Mouse (Mus musculus) liver, embryonic 18 days (tissue): Measurements from ENCODE around the gene 1700024B05Rik. TPM values are rescaled to one million over a fixed set of nuclear protein-coding genes. Genes with fewer than 3 reads are reported as not detected.

Experiments
- polyA plus RNA-seq: library from polyadenylated mRNA; depleted of rRNA; stranded (reverse); fragments of >200 nt; gene quantifications from 2 replicates; pipeline ENCODE4 v1.2.3, GENCODE M21; 2012; rRNA removed

1700024B05Rik gene
- polyA plus RNA-seq, result not detected in 2 replicates

DNA sequence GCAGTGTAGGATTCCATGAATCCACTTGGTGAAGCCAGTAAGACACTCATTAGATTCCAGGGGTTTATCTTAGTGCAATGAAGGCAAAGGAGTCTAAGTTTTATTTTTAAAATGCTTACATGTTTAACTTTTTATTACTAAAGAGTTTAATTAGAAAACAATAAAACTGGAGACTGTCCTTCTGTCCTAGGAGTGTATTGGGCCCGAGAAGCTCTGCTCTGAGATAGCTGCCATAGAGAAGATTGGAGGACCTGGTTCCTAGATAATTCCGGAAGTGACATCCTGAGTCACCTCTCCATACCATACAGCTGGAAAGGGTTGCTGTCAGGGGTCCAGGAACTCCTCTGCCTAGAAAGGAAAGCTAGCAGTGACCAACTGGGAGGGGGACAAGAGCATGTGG lies at the start of gene 1700024B05Rik:
TSS of gene 1700024B05Rik (plus strand) at position 301 of the 400 bp plus-strand sequence.

DNA sequence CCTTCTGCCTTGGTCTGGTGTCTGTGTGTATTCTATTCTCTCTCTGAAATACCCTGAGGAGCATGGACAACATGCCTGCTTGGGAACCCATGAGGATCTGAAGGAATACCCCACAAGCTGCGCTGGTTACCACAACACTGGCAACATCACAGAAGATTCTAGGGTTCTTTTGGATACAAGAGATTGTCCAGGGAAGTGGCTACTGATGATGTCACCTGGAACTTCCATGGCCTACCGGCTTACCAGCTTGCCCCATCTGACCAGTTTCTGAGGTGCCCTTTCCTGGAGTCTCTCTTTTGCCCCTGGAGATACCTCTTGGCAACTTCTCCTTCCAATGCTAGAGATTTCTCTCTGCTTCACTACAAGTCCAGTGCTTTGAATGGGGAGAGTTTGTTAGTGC lies 36.6 kb upstream of the 1700024B05Rik start, which contains the start of gene Gm7980:
TSS of gene Gm7980 (minus strand) at position 101 of the 400 bp plus-strand sequence.

DNA sequence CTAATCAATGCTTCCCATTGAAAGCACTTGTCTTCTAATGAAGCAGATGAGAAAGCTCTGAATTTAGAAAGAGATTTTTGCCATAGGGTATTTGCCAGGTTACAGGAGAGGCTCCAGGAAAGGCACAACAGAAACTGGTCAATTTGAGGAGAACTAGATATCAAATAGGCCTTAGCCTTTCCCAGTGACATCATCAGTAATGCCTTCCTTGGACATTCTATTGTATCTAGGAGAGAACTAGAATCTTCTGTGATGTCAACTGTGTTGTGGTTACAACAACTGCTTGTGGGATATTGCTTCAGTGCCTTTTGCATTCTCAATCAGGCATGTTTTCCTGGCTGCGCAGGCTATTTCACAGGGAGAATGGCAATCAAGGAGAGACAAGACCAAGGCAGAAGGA lies 19.1 kb upstream of the 1700024B05Rik start, which contains the start of gene 1700049E17Rik1:
TSS of gene 1700049E17Rik1 (plus strand) at position 301 of the 400 bp plus-strand sequence.

DNA sequence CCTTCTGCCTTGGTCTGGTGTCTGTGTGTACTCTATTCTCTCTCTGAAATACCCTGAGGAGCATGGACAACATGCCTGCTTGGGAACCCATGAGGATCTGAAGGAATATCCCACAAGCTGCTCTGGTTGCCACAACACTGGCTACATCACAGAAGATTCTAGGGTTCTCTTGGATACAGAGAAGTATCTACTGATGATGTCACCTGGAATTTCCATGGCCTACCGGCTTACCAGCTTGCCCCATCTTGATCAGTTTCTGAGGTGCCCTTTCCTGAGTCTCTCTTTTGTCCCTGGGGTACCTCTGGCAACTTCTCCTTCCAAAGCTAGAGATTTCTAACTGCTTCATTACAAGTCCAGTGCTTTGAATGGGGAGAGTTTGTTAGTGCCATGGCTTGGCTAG lies 24.0 kb downstream of the 1700024B05Rik start, which contains the start of gene Gm6401:
TSS of gene Gm6401 (minus strand) at position 101 of the 400 bp plus-strand sequence.

DNA sequence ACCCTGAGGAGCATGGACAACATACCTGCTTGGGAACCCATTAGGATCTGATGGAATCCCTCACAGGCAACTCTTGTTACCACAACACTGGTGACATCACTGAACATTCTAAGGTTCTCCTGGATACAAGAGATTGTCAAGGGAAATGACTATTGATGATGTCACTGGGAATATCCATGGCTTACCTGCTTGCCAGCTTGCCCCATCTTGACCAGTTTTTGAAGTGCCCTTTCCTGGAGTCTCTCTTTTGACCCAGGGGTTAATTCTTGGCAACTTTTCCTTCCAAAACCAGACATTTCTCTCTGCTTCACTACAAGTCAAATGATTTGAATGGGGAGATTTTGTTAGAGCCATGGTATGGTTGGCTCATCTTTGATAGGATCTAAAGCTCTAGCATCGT lies 39.4 kb downstream of the 1700024B05Rik start, which contains the start of gene Gm3543:
TSS of gene Gm3543 (minus strand) at position 101 of the 400 bp plus-strand sequence.

Other genes starting within 250 kb of the 1700024B05Rik start
- gene Gm8068, start 242.1 kb upstream of the 1700024B05Rik start, polyA plus RNA-seq, result not detected in 2 replicates
- not detected in 2 replicates for gene Gm7929, start 193.4 kb upstream of the 1700024B05Rik start, polyA plus RNA-seq
- gene Gm47189, start 171.6 kb upstream of the 1700024B05Rik start, polyA plus RNA-seq, result not detected in 2 replicates
- not detected in 2 replicates for gene Gm7980, start 36.7 kb upstream of the 1700024B05Rik start, polyA plus RNA-seq
- gene 1700049E17Rik1, start 19.0 kb upstream of the 1700024B05Rik start, polyA plus RNA-seq, result not detected in 2 replicates
- gene Gm6401, start 23.9 kb downstream of the 1700024B05Rik start, polyA plus RNA-seq, result not detected in 2 replicates
- gene Gm3543, start 39.3 kb downstream of the 1700024B05Rik start, polyA plus RNA-seq, result not detected in 2 replicates
- gene Gm7951, start 173.4 kb downstream of the 1700024B05Rik start, polyA plus RNA-seq, result not detected in 2 replicates
- not detected in 2 replicates for gene Gm17027, start 218.6 kb downstream of the 1700024B05Rik start, polyA plus RNA-seq
- not detected in 2 replicates for gene Gm3573, start 246.8 kb downstream of the 1700024B05Rik start, polyA plus RNA-seq